31 mouse cellular contexts compared by ENCODE assay signal in the genomic region with DNA sequence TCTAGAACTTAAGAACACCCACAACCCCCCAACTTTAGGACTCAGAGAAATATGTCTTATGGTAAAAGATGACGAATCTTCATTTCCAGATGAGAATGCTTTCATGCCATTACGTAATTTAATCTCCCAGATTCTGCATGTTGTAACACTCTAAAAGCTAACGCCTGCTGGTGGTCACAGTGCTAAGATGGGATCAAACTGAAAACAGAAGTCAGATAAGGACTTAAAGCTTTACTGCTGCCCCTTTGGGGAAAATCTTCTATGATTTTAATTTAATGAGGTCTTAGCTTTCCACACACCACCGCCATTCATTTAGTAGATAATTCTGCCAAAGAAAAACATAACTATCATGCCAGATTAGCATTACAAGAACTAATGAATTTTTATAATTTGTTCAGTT. TPM values are rescaled to one million over a fixed set of nuclear protein-coding genes. Genes with fewer than 3 reads are reported as not detected.
DNase-seq lines count a peak whose midpoint lies in the region; ATAC-seq and TF ChIP-seq lines count a peak whose summit lies in the region.
"Had no signal": no experiment of that assay in that cellular context is flagged by ENCODE, and none has a peak within 500 bp of the region (broad histone marks: within the 10 kb centered on the region; RNA-seq: fewer than 3 reads in every experiment).

No protein-coding gene starts in this region.

- no peaks in the 10 kb centered on the region for H3K36me3 ChIP-seq in kidney, embryonic 16.5 days (ENCODE audit: insufficient read depth, low read length)
- no peaks in the 10 kb centered on the region for H3K36me3 ChIP-seq in lung, postnatal 0 days (ENCODE audit: insufficient read depth, low read length)
- H3K36me3 ChIP-seq: embryonic facial prominence, embryonic 13.5 days; forebrain, embryonic 12.5 days; forebrain, embryonic 15.5 days; G1E; heart, embryonic 10.5 days; heart, embryonic 13.5 days had no signal

- DNase-seq in embryo, embryonic 10.5 days (ENCODE audit: low spot score): peak; percentile 7
- no peak for DNase-seq in embryo, embryonic 9.5 days (ENCODE audit: extremely low spot score)
- no peak for DNase-seq in kidney, postnatal 14 days
- peak; percentile 18 for DNase-seq in lung, postnatal 0 days (ENCODE audit: low spot score)
- DNase-seq in lung, postnatal 25 days (ENCODE audit: low spot score): no peak
- no peak for DNase-seq in heart, adult 11 months
- DNase-seq: B cell, adult 2 months; cerebellum, adult 11 months; cerebellum, adult 9-11 months; gastrocnemius, postnatal 10 days; gastrocnemius, postnatal 36 days; heart, adult 2 months; heart, postnatal 14 days; heart, postnatal 4 days had no signal

- no peak overlapping the region for H3K9ac ChIP-seq in kidney, embryonic 16.5 days (replicated peaks; ENCODE audit: low read length)
- H3K9ac ChIP-seq in lung, postnatal 0 days (replicated peaks; ENCODE audit: low read depth): no peak overlapping the region
- H3K9ac ChIP-seq: embryonic facial prominence, embryonic 13.5 days; forebrain, embryonic 12.5 days; forebrain, embryonic 15.5 days; heart, embryonic 13.5 days; hindbrain, embryonic 14.5 days had no signal

- TF ChIP-seq CTCF in lung, postnatal 0 days (IDR thresholded peaks at IDR 0.05): no peak

- H3K4me1 ChIP-seq in kidney, embryonic 16.5 days (ENCODE audit: insufficient read depth, low read length): peaks cover 7% of the 10 kb centered on the region; the same call in 1 of the 2 replicates
- H3K4me1 ChIP-seq in lung, postnatal 0 days (ENCODE audit: insufficient read depth, low read depth, low read length): no peaks in the 10 kb centered on the region
- H3K4me1 ChIP-seq: forebrain, embryonic 12.5 days; forebrain, embryonic 15.5 days; heart, embryonic 10.5 days; heart, embryonic 13.5 days had no signal

- WGBS in kidney, embryonic 16.5 days: 52% methylated on average over 4 of the region's 4 CpGs
- 54% methylated on average over 4 of the region's 4 CpGs for WGBS in lung, postnatal 0 days

- H3K9me3 ChIP-seq in kidney, embryonic 16.5 days (ENCODE audit: low read length): no peaks in the 10 kb centered on the region
- no peaks in the 10 kb centered on the region for H3K9me3 ChIP-seq in lung, postnatal 0 days (ENCODE audit: low read length)
- H3K9me3 ChIP-seq: embryonic facial prominence, embryonic 13.5 days; forebrain, embryonic 12.5 days; forebrain, embryonic 15.5 days; G1E; heart, embryonic 10.5 days; heart, embryonic 13.5 days had no signal

- ATAC-seq in kidney, embryonic 16.5 days (ENCODE audit: low FRiP score, low TSS enrichment): peak; percentile 27; the same call in 1 of the 2 replicates
- no peak for ATAC-seq in lung, postnatal 0 days
- ATAC-seq in granulocyte monocyte progenitor cell, adult 5-6 weeks (replicated peaks; ENCODE audit: poor library complexity, severe bottlenecking): peak; percentile 58; the same call in 1 of the 2 replicates
- ATAC-seq: forebrain, embryonic 15.5 days; inflammation-experienced regulatory T-cells, adult 6 months had no signal

- no peak overlapping the region for H3K4me3 ChIP-seq in kidney, embryonic 16.5 days (ENCODE audit: low read length)
- H3K4me3 ChIP-seq in lung, postnatal 0 days (ENCODE audit: low read depth, low read length): no peak overlapping the region
- H3K4me3 ChIP-seq: embryonic facial prominence, embryonic 13.5 days; erythroblast, embryonic 14.5 days; forebrain, embryonic 12.5 days; forebrain, embryonic 15.5 days; heart, adult 2 months; heart, embryonic 10.5 days; heart, embryonic 13.5 days had no signal

- H3K27me3 ChIP-seq in kidney, embryonic 16.5 days (ENCODE audit: insufficient read depth, low read length): 0 out of 2 replicates have a peak, but pooled peaks cover 2% of the 10 kb centered on the region
- H3K27me3 ChIP-seq in lung, postnatal 0 days (replicated peaks; ENCODE audit: insufficient read depth, low read length): no peaks in the 10 kb centered on the region
- H3K27me3 ChIP-seq: CH12.LX; embryonic facial prominence, embryonic 13.5 days; forebrain, embryonic 12.5 days; forebrain, embryonic 15.5 days; heart, embryonic 13.5 days had no signal

- no peak for TF ChIP-seq EP300 in lung, postnatal 0 days (IDR thresholded peaks at IDR 0.05)

- no peak overlapping the region for H3K4me2 ChIP-seq in kidney, embryonic 16.5 days (replicated peaks; ENCODE audit: low read depth, low read length)
- no peak overlapping the region for H3K4me2 ChIP-seq in lung, postnatal 0 days (replicated peaks; ENCODE audit: low read depth, low read length)
- H3K4me2 ChIP-seq: embryonic facial prominence, embryonic 13.5 days; forebrain, embryonic 12.5 days; forebrain, embryonic 15.5 days; heart, embryonic 13.5 days; hindbrain, embryonic 14.5 days had no signal

- no peak overlapping the region for H3K27ac ChIP-seq in kidney, embryonic 16.5 days (ENCODE audit: low read length)
- H3K27ac ChIP-seq in lung, postnatal 0 days (ENCODE audit: low read length): no peak overlapping the region
- H3K27ac ChIP-seq: embryonic facial prominence, embryonic 13.5 days; forebrain, embryonic 12.5 days; forebrain, embryonic 15.5 days; heart, adult 2 months; heart, embryonic 10.5 days; heart, embryonic 13.5 days; hindbrain, embryonic 14.5 days; hindbrain, postnatal 0 days had no signal

RNA-seq across cellular contexts. Expression of gene Alb, which starts 6.1 kb away (rescaled TPM):
- polyA plus RNA-seq in kidney, embryonic 16.5 days (2015; fragmentation: Nextera tagmentation; extraction: Ambion mirVana): 15.6 and 20.6 TPM in 2 replicates
- polyA plus RNA-seq in lung, postnatal 0 days (2015; fragmentation: Nextera tagmentation; extraction: Ambion mirVana): 2.1 and 3.2 TPM in 2 replicates
- not detected in 2 replicates for total RNA-seq in granulocyte monocyte progenitor cell, adult 5-6 weeks (2014; fragmentation: Nextera tagmentation)
- not detected in 2 replicates for total RNA-seq in granulocyte monocyte progenitor cell, adult 5-6 weeks (2017)
- total RNA-seq: common myeloid progenitor, adult 5-6 weeks; G1E; heart, adult 2 months had no signal
- polyA plus RNA-seq: forebrain, embryonic 12.5 days; forebrain, embryonic 15.5 days; G1E; hindbrain, embryonic 11.5 days; hindbrain, embryonic 14.5 days; hindbrain, postnatal 0 days; inflammation-experienced regulatory T-cells, adult 6 months had no signal

RNA-seq across cellular contexts. Expression of gene Afp, which starts 23.7 kb away (rescaled TPM):
- 122 and 139 TPM in 2 replicates for polyA plus RNA-seq in kidney, embryonic 16.5 days (2015; fragmentation: Nextera tagmentation; extraction: Ambion mirVana)
- 1.2 and 1.6 TPM in 2 replicates for polyA plus RNA-seq in lung, postnatal 0 days (2015; fragmentation: Nextera tagmentation; extraction: Ambion mirVana)
- total RNA-seq in granulocyte monocyte progenitor cell, adult 5-6 weeks (2014; fragmentation: Nextera tagmentation): 2.4 and 4.4 TPM in 2 replicates
- total RNA-seq in granulocyte monocyte progenitor cell, adult 5-6 weeks (2017): 2.2 and 2.9 TPM in 2 replicates
- total RNA-seq: adrenal gland, adult 2 months; gastrocnemius, postnatal 36 days; heart, adult 2 months; heart, postnatal 14 days had no signal
- polyA plus RNA-seq: adrenal gland, adult 2 months; forebrain, embryonic 12.5 days; forebrain, embryonic 15.5 days; G1E; heart, adult 2 months; hindbrain, embryonic 11.5 days had no signal

RNA-seq across cellular contexts. Expression of gene Afm, which starts 51.9 kb away (rescaled TPM):
- 11.6 and 12.8 TPM in 2 replicates for polyA plus RNA-seq in kidney, embryonic 16.5 days (2015; fragmentation: Nextera tagmentation; extraction: Ambion mirVana)
- polyA plus RNA-seq in lung, postnatal 0 days (2015; fragmentation: Nextera tagmentation; extraction: Ambion mirVana): not detected in 2 replicates
- total RNA-seq in granulocyte monocyte progenitor cell, adult 5-6 weeks (2014; fragmentation: Nextera tagmentation): not detected in 2 replicates
- total RNA-seq in granulocyte monocyte progenitor cell, adult 5-6 weeks (2017): not detected in 2 replicates
- total RNA-seq: CH12.LX; common myeloid progenitor, adult 5-6 weeks; G1E; gastrocnemius, postnatal 36 days; heart, adult 2 months; heart, postnatal 14 days; heart, postnatal 4 days; hindbrain, postnatal 0 days had no signal
- polyA plus RNA-seq: adrenal gland, adult 2 months; cerebellum, adult 2 months; embryonic facial prominence, embryonic 13.5 days; erythroblast, embryonic 14.5 days; forebrain, embryonic 12.5 days; forebrain, embryonic 15.5 days; G1E; heart, adult 2 months; hindbrain, embryonic 11.5 days; hindbrain, embryonic 14.5 days; hindbrain, postnatal 0 days; inflammation-experienced regulatory T-cells, adult 6 months had no signal

Comparison
In these comparisons a context has a peak if more than half of its experiments do, and no peak if none do; other contexts are left out.
1. DNase-seq: peak in embryo, embryonic 10.5 days (single experiment) and lung, postnatal 0 days (single experiment); none in embryo, embryonic 9.5 days (single experiment), kidney, postnatal 14 days (single experiment), lung, postnatal 25 days (single experiment) and heart, adult 11 months (single experiment).
2. RNA of gene Afp, which starts 23.7 kb away (polyA plus RNA-seq): 122 to 139 TPM in kidney, embryonic 16.5 days; 1.2 to 1.6 TPM in lung, postnatal 0 days; every median in the first group is over 10 times any median in the second.
3. RNA of gene Afm, which starts 51.9 kb away (polyA plus RNA-seq): 11.6 to 12.8 TPM in kidney, embryonic 16.5 days; not detected in lung, postnatal 0 days; every median in the first group is over 10 times any median in the second.